Mouse (Mus musculus) embryonic facial prominence, embryonic 12.5 days (tissue): ENCODE results near the gene Nphs1. TPM values are rescaled to one million over a fixed set of nuclear protein-coding genes. Genes with fewer than 3 reads are reported as not detected.

Experiments used
- ATAC-seq: fragments of 200-750 bp; cut with Nextera tagmentation; 2 replicates; pipeline ENCODE4 v1.8.0; 2017; ENCODE audit not compliant: insufficient number of reproducible peaks, insufficient read depth, low FRiP score, low TSS enrichment
- H3K27ac ChIP-seq: fragments of 300-500 bp; sonication (generic); 2 replicates; pipeline ENCODE4 v1.5.1; 2016; ENCODE audit warnings: mild to moderate bottlenecking
- H3K27me3 ChIP-seq: fragments of 300-500 bp; sonication (generic); 2 replicates; pipeline ENCODE4 v1.6.1; 2016; ENCODE audit warnings: mild to moderate bottlenecking, moderate library complexity
- H3K36me3 ChIP-seq: fragments of 300-500 bp; sonication (generic); 2 replicates; pipeline ENCODE4 v1.6.1; 2016; ENCODE audit warnings: mild to moderate bottlenecking
- H3K4me1 ChIP-seq: fragments of 300-500 bp; sonication (generic); 2 replicates; pipeline ENCODE4 v1.6.1; 2016
- H3K4me2 ChIP-seq: fragments of 300-500 bp; sonication (generic); replicated peaks from 2 replicates; pipeline ENCODE4 v1.6.1; 2016; ENCODE audit warnings: mild to moderate bottlenecking, moderate library complexity
- H3K4me3 ChIP-seq: fragments of 300-500 bp; sonication (generic); 2 replicates; pipeline ENCODE4 v1.5.1; 2016; ENCODE audit warnings: mild to moderate bottlenecking
- H3K9ac ChIP-seq: fragments of 300-500 bp; sonication (generic); 2 replicates; pipeline ENCODE4 v1.6.1; 2016; ENCODE audit warnings: mild to moderate bottlenecking, moderate library complexity
- H3K9me3 ChIP-seq: fragments of 300-500 bp; sonication (generic); 2 replicates; pipeline ENCODE4 v1.6.1; 2016; ENCODE audit warnings: mild to moderate bottlenecking, moderate library complexity
- WGBS: fragments of 180-500 bp; shearing (Covaris S2); methylation state at CpG from one replicate; pipeline ENCODE4 v1.1.7; 2016; 5-methylcytosine and 5-hydroxymethylcytosine counted together
- polyA plus RNA-seq: library from polyadenylated mRNA; unstranded; fragments of >200 nt; fragmentation: Nextera tagmentation; extraction: Ambion mirVana; gene quantifications from 2 replicates; pipeline ENCODE4 v1.2.1, GENCODE M21; 2016

The Nphs1 gene
- polyA plus RNA-seq, 1 experiment from 2014 or later: 0.29 TPM

DNA sequence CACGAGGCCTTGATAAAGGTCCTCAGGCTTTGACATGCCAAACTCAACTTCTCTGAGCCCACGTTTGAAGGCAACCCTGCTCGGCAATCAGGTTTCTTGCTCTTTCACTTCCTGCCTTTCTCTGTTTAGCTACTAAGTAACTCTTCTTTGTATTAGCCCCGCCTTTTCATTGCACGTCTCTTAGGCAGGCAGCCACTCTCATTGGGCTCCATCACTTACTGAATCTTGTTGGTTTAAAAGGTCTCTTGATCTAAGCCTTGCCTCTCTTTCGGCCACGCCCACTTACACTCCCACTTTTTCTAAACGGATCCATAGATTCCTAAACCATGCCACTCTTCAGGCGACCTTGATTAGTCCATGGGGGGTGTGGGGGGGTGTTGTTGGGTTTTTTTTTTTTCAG, 14.4 kb upstream of the Nphs1 start:
- Histone ChIP-seq H3K27ac (no peak overlapping the region), H3K4me2 (peak overlapping the region; percentile 73), H3K9ac (no peak overlapping the region), H3K4me3 (peak overlapping the region; percentile 78; the same call in 1 of the 2 replicates), H3K4me1 (peaks cover 8% of the 10 kb centered on the region; the same call in 1 of the 2 replicates), H3K27me3 (peaks cover 51% of the 10 kb centered on the region), H3K9me3 (peaks cover 2% of the 10 kb centered on the region; the same call in 1 of the 2 replicates), H3K36me3 (0 out of 2 replicates have a peak, but pooled peaks cover 12% of the 10 kb centered on the region)
- no peak for ATAC-seq
- WGBS: 26% methylated on average over 9 of the region's 9 CpGs

- Histone ChIP-seq H3K27ac (peak overlapping the region; percentile 50; the same call in 1 of the 2 replicates), H3K27me3 (peaks cover 45% of the 10 kb centered on the region), H3K4me3 (peak overlapping the region; percentile 78), H3K36me3 (0 out of 2 replicates have a peak, but pooled peaks cover 12% of the 10 kb centered on the region), H3K9me3 (peaks cover 2% of the 10 kb centered on the region; the same call in 1 of the 2 replicates), H3K9ac (peak overlapping the region; percentile 77), H3K4me2 (peak overlapping the region; percentile 73), H3K4me1 (peaks cover 8% of the 10 kb centered on the region; the same call in 1 of the 2 replicates)
- WGBS: under 1% methylated on average over 38 of the region's 38 CpGs
- peak; percentile 17; the same call in 1 of the 2 replicates for ATAC-seq
These were observed 13.8 kb upstream of the Nphs1 start for GRCm38 (mm10) chr7:30444154-30444970.

DNA sequence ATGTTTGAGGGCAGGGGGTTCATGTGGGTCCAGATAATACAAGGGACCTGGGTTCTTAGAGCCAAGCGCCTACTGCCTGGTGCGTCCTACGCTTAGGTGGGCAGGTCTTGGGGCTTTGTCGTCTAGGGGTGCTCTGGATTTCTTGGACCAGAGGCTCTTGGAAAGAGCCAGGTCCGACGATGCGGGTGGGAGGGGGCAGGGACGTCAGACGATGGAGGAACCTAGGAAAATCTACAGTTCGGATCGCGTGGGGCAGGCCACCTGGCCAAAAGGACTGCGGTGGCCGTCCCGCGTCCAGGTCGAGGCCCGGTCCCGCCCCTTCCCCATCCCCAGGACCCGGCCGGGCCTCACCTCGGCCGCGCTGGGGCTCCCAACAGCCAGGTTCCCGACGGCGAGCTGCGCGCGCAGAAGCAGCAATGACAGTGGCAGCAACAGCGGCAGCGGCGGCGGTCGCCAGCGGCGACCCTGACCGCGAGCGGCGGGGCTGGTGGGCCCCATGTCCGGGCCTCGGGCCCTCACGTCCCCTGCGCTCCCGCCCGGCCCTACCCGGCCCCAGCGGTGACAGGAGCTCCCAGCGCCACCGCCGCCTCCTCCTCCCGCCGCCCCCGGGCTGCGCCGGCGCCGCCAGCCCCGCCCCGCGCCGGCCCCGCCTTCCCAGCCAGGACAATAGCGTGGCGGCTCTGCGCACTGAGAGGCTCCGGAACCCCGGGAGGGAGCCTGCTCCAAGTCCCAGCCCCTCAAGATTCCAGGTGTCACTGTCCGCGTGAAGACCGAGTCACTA, 13.0 kb upstream of the Nphs1 start, which contains the start of gene Aplp1:
Gene Aplp1, minus strand, starts transcription at position 565 of the 781 bp plus-strand sequence.
- peak; percentile 58 for ATAC-seq
- Histone ChIP-seq H3K36me3 (0 out of 2 replicates have a peak, but pooled peaks cover 12% of the 10 kb centered on the region), H3K27me3 (peaks cover 44% of the 10 kb centered on the region), H3K27ac (peak within 1 kb of the TSS; percentile 50), H3K4me2 (peak within 1 kb of the TSS; percentile 73), H3K4me1 (peaks cover 8% of the 10 kb centered on the region; the same call in 1 of the 2 replicates), H3K9ac (peak within 1 kb of the TSS; percentile 77), H3K4me3 (peak within 1 kb of the TSS; percentile 78), H3K9me3 (peaks cover 2% of the 10 kb centered on the region; the same call in 1 of the 2 replicates)
- WGBS: 1% methylated on average over 71 of the region's 72 CpGs

DNA sequence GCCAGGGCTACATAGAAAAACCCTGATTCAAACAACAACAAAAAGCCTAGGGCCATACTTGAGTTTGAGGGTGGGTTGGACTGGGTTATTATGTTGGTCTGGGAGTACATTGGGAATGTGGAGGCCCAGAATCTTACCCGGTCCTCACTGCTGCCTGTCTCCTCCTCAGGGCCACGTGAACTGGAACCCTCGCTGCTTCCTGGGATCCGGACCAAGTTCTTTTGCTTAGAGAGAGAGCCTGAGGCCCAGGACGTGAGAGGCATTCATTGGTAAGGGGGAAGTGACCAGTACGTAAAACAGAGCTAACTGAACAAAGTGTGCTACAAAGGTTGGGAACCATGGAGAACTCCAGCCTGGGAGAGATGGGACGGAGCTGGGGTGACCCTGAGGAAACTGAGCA, 7.9 kb upstream of the Nphs1 start:
- no peaks in the 10 kb centered on the region for H3K4me1 ChIP-seq
- no peak overlapping the region for H3K4me2 ChIP-seq
- H3K9me3 ChIP-seq: peaks cover 2% of the 10 kb centered on the region; the same call in 1 of the 2 replicates
- H3K36me3 ChIP-seq: no peaks in the 10 kb centered on the region
- 63% methylated on average over 7 of the region's 7 CpGs for WGBS
- no peak overlapping the region for H3K4me3 ChIP-seq
- H3K27ac ChIP-seq: no peak overlapping the region
- no peak for ATAC-seq
- H3K27me3 ChIP-seq: peaks cover 60% of the 10 kb centered on the region
- H3K9ac ChIP-seq: no peak overlapping the region

- Histone ChIP-seq H3K4me1 (peaks cover 15% of the 10 kb centered on the region; the same call in 1 of the 2 replicates), H3K27ac (no peak overlapping the region), H3K4me2 (no peak overlapping the region), H3K9ac (no peak overlapping the region), H3K9me3 (no peaks in the 10 kb centered on the region), H3K27me3 (peaks cover 83% of the 10 kb centered on the region), H3K36me3 (no peaks in the 10 kb centered on the region), H3K4me3 (no peak overlapping the region)
- WGBS: 16% methylated on average over 25 of the region's 25 CpGs
- ATAC-seq: no peak
These were observed 4.8 kb upstream of the Nphs1 start for GRCm38 (mm10) chr7:30453327-30453726.

- no peak overlapping the region for H3K4me3 ChIP-seq
- H3K36me3 ChIP-seq: no peaks in the 10 kb centered on the region
- no peak for ATAC-seq
These were observed 4.3 kb upstream of the Nphs1 start for GRCm38 (mm10) chr7:30453766-30454165.

GRCm38 (mm10) chr7:30454259-30454658, 3.9 kb upstream of the Nphs1 start:
- WGBS: 15% methylated on average over 6 of the region's 6 CpGs
- H3K9me3 ChIP-seq: no peaks in the 10 kb centered on the region
- peaks cover 92% of the 10 kb centered on the region for H3K27me3 ChIP-seq
- H3K4me1 ChIP-seq: peaks cover 15% of the 10 kb centered on the region; the same call in 1 of the 2 replicates
- H3K27ac ChIP-seq: no peak overlapping the region
- no peak overlapping the region for H3K4me2 ChIP-seq
- no peak overlapping the region for H3K9ac ChIP-seq
- no peak for ATAC-seq
- no peak overlapping the region for H3K4me3 ChIP-seq
- no peaks in the 10 kb centered on the region for H3K36me3 ChIP-seq

More at GRCm38 (mm10) chr7:30453766-30454165, 4.3 kb upstream of the Nphs1 start:
- Histone ChIP-seq H3K4me2 (no peak overlapping the region), H3K27ac (no peak overlapping the region), H3K4me1 (peaks cover 15% of the 10 kb centered on the region; the same call in 1 of the 2 replicates), H3K9me3 (no peaks in the 10 kb centered on the region), H3K9ac (no peak overlapping the region), H3K27me3 (peaks cover 87% of the 10 kb centered on the region)
- WGBS: 2% methylated on average over 25 of the region's 25 CpGs

DNA sequence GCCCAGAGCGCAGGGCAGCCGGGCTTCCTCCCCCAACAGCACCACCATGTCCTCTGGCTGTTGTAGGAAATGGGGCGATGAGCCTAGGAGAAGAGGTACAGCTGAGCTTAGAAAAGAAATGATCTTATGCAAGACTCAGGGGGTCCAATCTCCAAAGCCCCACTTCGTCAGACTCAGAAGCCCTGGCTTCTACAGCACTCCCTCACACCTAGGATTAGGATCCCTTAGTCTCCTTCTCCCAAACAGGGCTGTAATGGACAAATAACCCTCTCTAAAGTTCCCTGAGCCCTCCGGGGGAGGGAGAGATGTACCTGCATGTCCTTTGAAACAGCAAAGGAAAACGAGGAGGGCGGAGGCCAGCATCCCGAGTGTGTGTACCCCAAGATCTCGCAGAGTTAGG, 1.6 kb upstream of the Nphs1 start:
- 2% methylated on average over 9 of the region's 9 CpGs for WGBS
- Histone ChIP-seq H3K27ac (no peak overlapping the region), H3K27me3 (peaks cover 98% of the 10 kb centered on the region), H3K9me3 (no peaks in the 10 kb centered on the region), H3K9ac (no peak overlapping the region), H3K36me3 (no peaks in the 10 kb centered on the region), H3K4me1 (peaks cover 15% of the 10 kb centered on the region; the same call in 1 of the 2 replicates), H3K4me2 (peak overlapping the region; percentile 37; the same call in 1 of the 2 replicates), H3K4me3 (peak overlapping the region; percentile 13; the same call in 1 of the 2 replicates)
- no peak for ATAC-seq

- H3K27me3 ChIP-seq: peaks cover 99% of the 10 kb centered on the region
- H3K9ac ChIP-seq: no peak overlapping the region
- H3K4me2 ChIP-seq: peak overlapping the region; percentile 37
- H3K4me1 ChIP-seq: peaks cover 15% of the 10 kb centered on the region; the same call in 1 of the 2 replicates
- no peak for ATAC-seq
- H3K9me3 ChIP-seq: no peaks in the 10 kb centered on the region
- no peaks in the 10 kb centered on the region for H3K36me3 ChIP-seq
- peak overlapping the region; percentile 13; the same call in 1 of the 2 replicates for H3K4me3 ChIP-seq
- under 1% methylated on average over 31 of the region's 31 CpGs for WGBS
- H3K27ac ChIP-seq: no peak overlapping the region
These were observed 1.0 kb upstream of the Nphs1 start for GRCm38 (mm10) chr7:30456911-30457628.

DNA sequence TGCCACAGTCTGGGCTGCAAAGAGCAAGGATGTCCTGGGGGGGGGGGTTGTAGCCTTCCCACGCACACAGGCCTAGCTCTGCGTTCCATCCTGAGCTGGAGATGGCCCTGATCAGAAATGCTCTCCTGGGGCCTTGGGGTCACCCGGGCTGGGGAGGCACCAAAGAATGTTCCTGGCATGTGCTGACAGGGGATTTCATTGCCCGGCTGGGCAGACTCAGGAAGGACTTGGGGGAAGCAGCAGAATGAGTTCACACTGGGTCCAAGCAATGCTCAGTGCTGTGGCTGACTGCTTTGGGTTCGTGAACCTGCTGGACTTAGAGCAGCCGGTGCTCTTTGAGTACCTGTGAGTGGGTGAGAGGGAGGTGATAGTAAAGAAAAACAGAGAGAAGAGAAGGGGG, 1.4 kb downstream of the Nphs1 start:
- H3K27ac ChIP-seq: no peak overlapping the region
- no peak overlapping the region for H3K4me3 ChIP-seq
- 34% methylated on average over 6 of the region's 6 CpGs for WGBS
- H3K27me3 ChIP-seq: peaks cover 100% of the 10 kb centered on the region
- H3K9me3 ChIP-seq: no peaks in the 10 kb centered on the region
- H3K4me1 ChIP-seq: peaks cover 15% of the 10 kb centered on the region; the same call in 1 of the 2 replicates
- no peaks in the 10 kb centered on the region for H3K36me3 ChIP-seq
- ATAC-seq: no peak
- no peak overlapping the region for H3K9ac ChIP-seq
- no peak overlapping the region for H3K4me2 ChIP-seq

DNA sequence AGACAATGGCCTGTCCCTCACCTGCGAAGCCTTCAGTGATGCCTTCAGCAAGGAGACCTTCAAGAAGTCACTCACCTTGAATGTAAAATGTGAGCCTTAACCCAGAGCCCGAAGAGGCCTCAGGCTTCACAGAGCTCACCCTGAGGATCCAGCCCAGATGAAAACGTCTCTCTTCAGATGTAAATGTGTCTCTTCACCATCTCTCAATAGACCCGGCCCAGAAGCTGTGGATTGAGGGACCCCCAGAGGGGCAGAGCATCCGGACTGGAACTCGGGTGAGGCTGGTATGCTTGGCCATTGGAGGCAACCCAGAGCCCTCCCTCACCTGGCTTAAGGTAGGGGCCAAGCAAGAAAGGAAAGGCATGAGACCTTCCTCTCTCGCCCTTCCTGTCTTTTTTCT, 5.5 kb downstream of the Nphs1 start:
- Histone ChIP-seq H3K9ac (no peak overlapping the region), H3K27me3 (peaks cover 99% of the 10 kb centered on the region), H3K9me3 (no peaks in the 10 kb centered on the region), H3K36me3 (no peaks in the 10 kb centered on the region), H3K4me3 (no peak overlapping the region), H3K4me2 (no peak overlapping the region), H3K27ac (no peak overlapping the region), H3K4me1 (0 out of 2 replicates have a peak, but pooled peaks cover 4% of the 10 kb centered on the region)
- ATAC-seq: no peak
- WGBS: 27% methylated on average over 7 of the region's 7 CpGs
